Mouse (Mus musculus): ENCODE measurements around the gene Casp8. TPM values are rescaled to one million over a fixed set of nuclear protein-coding genes. Genes with fewer than 3 reads are reported as not detected.
"Not testable (repeated sequence)": the region's sequence is repeated elsewhere in the genome, so short reads cannot be mapped to it uniquely, and the experiment has no call there.

Gene Casp8
- polyA plus RNA-seq, 1 experiment from 2014 or later, result 13.5 TPM

DNA sequence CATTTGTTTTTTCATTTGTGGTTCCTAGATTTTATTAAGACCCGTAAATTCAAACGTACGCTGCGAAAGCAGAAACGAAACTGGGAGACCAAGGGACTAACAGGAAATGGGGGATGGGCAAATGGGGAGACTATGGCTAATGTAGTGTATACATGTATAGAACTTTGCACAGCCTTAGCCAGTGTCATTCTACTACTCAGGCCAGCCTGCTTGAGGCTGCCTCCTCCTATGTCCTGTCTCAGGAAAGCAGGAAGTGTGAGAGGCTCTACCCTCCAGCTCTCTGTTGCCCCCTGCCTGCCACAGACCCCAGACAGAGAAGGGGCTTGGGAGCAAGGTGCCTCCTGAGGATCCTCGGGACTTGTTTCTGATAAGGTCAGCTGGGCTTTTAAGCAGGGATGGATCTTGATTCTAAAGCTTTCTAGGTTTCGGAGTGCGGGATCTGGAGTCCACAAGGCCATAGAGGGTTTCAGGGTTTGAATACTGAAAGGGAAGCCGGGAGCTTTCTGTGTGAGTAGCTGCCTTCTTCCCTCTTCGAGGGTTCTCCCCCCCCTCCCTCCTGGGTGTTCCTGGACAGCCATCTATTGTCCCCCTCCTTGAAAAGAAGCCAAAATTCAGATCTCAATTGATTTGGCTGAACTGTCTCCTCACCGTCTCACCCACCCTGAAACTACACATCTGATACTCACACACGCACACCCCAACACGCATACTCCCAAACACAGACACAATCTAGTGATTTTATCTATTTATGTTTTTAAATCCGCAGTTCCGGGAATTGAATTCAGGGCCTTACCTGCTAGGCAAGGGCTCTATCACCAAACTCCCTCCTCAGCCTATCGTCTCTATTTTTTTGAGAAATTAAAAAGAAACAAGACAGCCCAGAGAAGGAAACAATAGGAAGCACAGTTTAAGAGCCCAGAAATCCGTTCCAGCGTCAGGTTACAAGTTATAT lies 7.4 kb downstream of the Casp8 start:
- H3K27me3 ChIP-seq (replicated peaks), result no peaks in the 10 kb centered on the region
- WGBS, result 70% methylated on average over 18 of the region's 18 CpGs
- no peak overlapping the region for H3K9ac ChIP-seq
- no peaks in the 10 kb centered on the region for H3K36me3 ChIP-seq
- 0 out of 2 replicates have a peak, but pooled peaks cover 3% of the 10 kb centered on the region for H3K9me3 ChIP-seq
- H3K4me2 ChIP-seq (replicated peaks), result no peak overlapping the region
- no peak for ATAC-seq (ENCODE audit: low FRiP score, low read depth)
- no peak overlapping the region for H3K27ac ChIP-seq
- no peak overlapping the region for H3K4me3 ChIP-seq
- no peaks in the 10 kb centered on the region for H3K4me1 ChIP-seq

DNA sequence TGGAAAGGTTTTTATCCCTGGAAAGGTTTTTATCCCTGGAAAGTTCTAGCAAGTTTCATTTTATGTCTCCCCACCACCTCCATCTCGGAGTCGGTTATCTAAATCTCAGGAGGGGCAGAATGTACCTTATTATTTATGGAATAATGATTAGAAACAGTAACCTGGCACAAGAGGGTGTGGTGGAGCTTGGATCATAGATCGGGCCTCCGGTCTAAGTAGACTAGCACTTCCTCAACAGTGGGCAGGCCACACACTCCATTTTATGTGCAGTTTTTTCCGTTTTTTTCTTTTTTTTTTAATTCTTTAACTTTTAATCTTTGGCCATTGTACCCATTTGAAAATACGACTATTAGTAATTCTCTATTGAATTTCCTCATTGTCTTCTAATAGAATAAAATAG lies 8.4 kb downstream of the Casp8 start:
- Histone ChIP-seq H3K36me3 (no peaks in the 10 kb centered on the region), H3K27ac (no peak overlapping the region), H3K9me3 (0 out of 2 replicates have a peak, but pooled peaks cover 3% of the 10 kb centered on the region), H3K27me3 (replicated peaks) (no peaks in the 10 kb centered on the region), H3K4me1 (no peaks in the 10 kb centered on the region), H3K9ac (no peak overlapping the region), H3K4me2 (replicated peaks) (no peak overlapping the region), H3K4me3 (no peak overlapping the region)
- no peak for ATAC-seq (ENCODE audit: low FRiP score, low read depth)
- 88% methylated on average over 6 of the region's 6 CpGs for WGBS

DNA sequence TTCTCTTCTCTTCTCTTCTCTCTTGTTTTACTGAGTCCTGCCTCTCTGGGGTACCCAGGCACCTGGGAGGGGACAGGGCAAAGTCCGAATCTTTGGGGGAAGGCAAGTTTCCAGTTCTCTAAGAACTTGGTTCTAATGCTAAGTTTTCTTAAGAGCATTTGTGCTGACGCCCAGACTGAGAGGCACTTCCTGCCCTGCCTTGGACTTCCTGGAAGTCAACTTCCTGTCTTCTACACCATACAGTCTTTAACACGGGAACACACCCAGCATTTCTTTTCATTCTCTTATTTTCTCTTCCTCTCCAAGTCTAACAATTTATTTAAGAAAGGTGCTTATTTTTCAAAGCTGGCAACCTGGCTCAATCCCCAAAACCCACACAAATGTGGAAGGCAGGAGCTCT lies 11.5 kb downstream of the Casp8 start:
- Histone ChIP-seq H3K27ac (no peak overlapping the region), H3K4me3 (no peak overlapping the region), H3K27me3 (replicated peaks) (no peaks in the 10 kb centered on the region), H3K9ac (no peak overlapping the region), H3K4me2 (replicated peaks) (no peak overlapping the region), H3K36me3 (no peaks in the 10 kb centered on the region), H3K9me3 (0 out of 2 replicates have a peak, but pooled peaks cover 6% of the 10 kb centered on the region), H3K4me1 (no peaks in the 10 kb centered on the region)
- no peak for ATAC-seq (ENCODE audit: low FRiP score, low read depth)
- 77% methylated on average over 2 of the region's 3 CpGs for WGBS

DNA sequence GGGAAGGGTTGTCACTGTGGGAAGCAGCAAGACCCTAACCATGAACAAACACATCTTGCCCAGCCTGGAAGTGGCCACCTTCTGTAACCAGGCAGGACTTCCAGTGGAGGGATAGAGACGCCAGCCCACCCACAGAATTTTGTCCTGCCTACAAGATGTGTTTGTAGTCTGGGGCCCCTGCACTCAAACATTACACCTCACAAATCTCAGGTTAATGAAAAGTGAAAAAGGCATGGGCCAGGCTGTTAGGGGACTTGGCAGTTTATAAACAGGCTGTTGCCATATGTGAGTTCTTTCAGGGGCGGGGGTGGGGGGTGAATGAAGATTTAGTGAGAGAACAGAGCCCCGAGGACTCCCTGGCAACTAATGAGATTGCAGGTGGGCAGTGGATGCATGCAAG lies 31.1 kb downstream of the Casp8 start:
- WGBS, result 73% methylated on average over 3 of the region's 3 CpGs
- Histone ChIP-seq H3K4me3 (no peak overlapping the region), H3K4me1 (no peaks in the 10 kb centered on the region), H3K27me3 (replicated peaks) (no peaks in the 10 kb centered on the region), H3K4me2 (replicated peaks) (no peak overlapping the region), H3K36me3 (0 out of 2 replicates have a peak, but pooled peaks cover 5% of the 10 kb centered on the region), H3K27ac (no peak overlapping the region), H3K9ac (no peak overlapping the region), H3K9me3 (no peaks in the 10 kb centered on the region)
- no peak for ATAC-seq (ENCODE audit: low FRiP score, low read depth)

DNA sequence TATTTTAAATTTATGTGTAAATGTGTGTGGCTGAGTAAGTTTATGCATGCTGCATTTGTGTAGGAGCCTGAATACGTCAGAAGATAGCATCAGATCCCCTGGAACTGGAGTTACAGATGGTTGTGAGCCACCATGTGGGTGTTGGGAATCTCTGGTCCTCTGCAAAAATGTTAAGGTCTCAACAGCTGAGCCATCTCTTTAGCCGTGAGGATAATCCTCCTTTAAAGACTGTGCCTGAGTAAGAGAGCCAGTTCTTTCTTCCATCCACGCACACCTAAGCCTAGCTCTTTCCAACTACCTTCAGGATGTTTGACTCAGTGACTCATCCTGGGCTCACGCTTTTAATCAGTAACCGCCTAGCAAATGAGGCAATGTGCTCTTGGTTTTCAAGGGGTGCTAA lies 35.6 kb downstream of the Casp8 start:
- WGBS, result 94% methylated on average over 5 of the region's 5 CpGs
- Histone ChIP-seq H3K27ac (no peak overlapping the region), H3K9ac (no peak overlapping the region), H3K4me1 (no peaks in the 10 kb centered on the region), H3K4me2 (replicated peaks) (no peak overlapping the region), H3K4me3 (no peak overlapping the region), H3K36me3 (0 out of 2 replicates have a peak, but pooled peaks cover 5% of the 10 kb centered on the region), H3K9me3 (no peaks in the 10 kb centered on the region), H3K27me3 (replicated peaks) (no peaks in the 10 kb centered on the region)
- no peak for ATAC-seq (ENCODE audit: low FRiP score, low read depth)

DNA sequence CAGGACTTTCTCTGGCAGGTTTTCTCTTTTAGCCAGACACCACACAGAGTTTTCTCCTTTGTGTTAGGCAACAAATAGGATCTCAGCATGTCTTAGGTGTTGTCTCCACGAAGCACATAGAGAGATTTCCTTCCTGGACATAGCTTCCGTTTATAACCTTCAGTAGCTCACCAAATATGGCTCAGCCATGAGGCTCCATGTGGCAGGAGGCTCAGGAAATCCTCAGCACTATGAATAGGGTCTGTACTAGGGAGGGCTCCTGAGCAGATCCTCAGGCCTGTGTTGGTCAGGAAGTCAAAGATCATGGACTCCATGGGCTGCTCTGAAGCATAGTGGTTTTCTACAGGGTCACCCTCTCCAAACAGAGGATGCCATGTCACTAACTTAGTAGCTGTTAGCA lies 37.0 kb downstream of the Casp8 start:
- 84% methylated on average over 2 of the region's 2 CpGs for WGBS
- no peaks in the 10 kb centered on the region for H3K9me3 ChIP-seq

DNA sequence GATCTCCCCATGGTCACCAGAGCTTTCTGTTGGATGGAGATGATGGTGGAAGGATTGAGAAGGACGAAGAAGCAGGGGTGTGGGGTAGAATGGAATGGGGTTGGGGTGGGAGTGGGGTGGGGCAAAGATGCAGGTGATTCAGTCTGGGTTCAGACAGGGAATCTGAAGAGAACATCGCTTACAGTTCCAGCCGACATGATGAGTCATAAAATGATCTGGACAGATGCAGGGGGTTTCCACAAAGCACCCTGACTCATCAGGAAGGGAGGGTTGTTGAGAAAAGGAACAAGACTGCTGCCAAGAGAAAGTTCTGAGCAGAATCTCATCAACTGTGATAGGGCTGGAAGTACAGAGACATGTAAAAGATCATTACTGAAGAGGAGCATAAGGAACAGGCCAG lies 61.6 kb downstream of the Casp8 start:
- not testable (repeated sequence) for ATAC-seq (ENCODE audit: low FRiP score, low read depth); H3K4me2 ChIP-seq (replicated peaks); H3K27me3 ChIP-seq (replicated peaks); H3K4me3 ChIP-seq; H3K9me3 ChIP-seq; H3K36me3 ChIP-seq; H3K9ac ChIP-seq; H3K4me1 ChIP-seq; H3K27ac ChIP-seq
- whole genome bisulfite sequencing, result 89% methylated on average over 3 of the region's 3 CpGs

More for the DNA sequence above, 37.0 kb downstream of the Casp8 start:
- H3K4me3 ChIP-seq, result no peak overlapping the region
- 0 out of 2 replicates have a peak, but pooled peaks cover 5% of the 10 kb centered on the region for H3K36me3 ChIP-seq
- H3K4me2 ChIP-seq (replicated peaks), result no peak overlapping the region
- no peaks in the 10 kb centered on the region for H3K27me3 ChIP-seq (replicated peaks)
- H3K27ac ChIP-seq, result no peak overlapping the region
- no peak for ATAC-seq (ENCODE audit: low FRiP score, low read depth)
- H3K9ac ChIP-seq, result no peak overlapping the region
- no peaks in the 10 kb centered on the region for H3K4me1 ChIP-seq

DNA sequence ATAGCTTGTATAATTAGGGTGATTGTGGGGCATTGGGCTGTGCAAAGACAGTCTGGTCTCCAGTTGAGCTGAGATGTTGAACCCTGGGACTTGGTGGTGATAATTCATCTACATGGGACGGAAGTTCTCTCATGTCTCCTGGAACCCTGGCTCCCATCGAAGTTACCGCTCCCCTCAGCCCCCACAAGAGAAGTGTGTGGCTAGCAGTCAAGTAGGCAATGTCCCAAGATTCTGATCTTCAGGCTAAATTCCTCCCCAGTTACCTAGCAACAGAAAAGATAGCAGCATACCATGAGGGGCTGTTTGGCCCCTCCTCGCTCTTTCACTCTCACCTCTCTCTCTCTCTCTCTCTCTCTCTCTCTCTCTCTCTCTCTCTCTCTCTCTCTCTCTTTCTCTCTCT lies 64.0 kb downstream of the Casp8 start:
- not testable (repeated sequence) for H3K9ac ChIP-seq; H3K36me3 ChIP-seq; H3K27me3 ChIP-seq (replicated peaks); H3K9me3 ChIP-seq; H3K4me3 ChIP-seq; H3K4me2 ChIP-seq (replicated peaks); ATAC-seq (ENCODE audit: low FRiP score, low read depth); H3K27ac ChIP-seq; H3K4me1 ChIP-seq
- WGBS, result 84% methylated on average over 4 of the region's 4 CpGs

DNA sequence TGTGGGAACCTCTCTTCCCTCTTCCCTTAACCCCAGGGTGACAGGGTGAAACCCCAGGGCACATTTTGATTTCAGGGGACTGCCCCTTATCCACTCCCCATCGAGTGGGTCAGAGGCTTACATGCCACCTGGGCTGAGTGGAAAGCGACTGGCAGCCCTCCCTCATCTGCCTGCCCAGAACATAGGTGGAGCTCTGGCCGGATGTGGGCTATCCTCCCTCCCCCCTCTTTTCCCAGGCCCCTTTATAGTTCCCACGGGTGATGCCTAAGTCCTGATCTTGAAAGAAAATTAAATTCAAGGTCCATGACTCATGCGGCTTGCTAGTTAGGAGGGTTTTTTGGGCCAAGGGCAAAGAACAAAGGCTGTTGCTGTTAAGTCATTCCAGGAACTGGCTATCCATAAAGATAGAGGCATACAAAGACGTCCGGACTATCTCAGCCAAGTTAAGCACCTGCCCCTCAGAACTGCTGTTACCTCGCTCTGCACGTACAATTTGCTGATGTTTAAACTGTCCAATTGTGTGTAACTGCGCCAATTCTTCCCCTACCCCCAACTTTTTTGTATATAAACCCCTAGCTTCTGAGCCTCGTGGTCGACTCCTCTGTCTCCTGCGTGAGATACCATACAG lies 64.7 kb downstream of the Casp8 start:
- H3K4me2 ChIP-seq (replicated peaks); H3K27ac ChIP-seq; H3K9ac ChIP-seq; H3K4me3 ChIP-seq; H3K27me3 ChIP-seq (replicated peaks); ATAC-seq (ENCODE audit: low FRiP score, low read depth); H3K4me1 ChIP-seq; H3K36me3 ChIP-seq; H3K9me3 ChIP-seq: not testable (repeated sequence)
- 75% methylated on average over 13 of the region's 13 CpGs for WGBS

DNA sequence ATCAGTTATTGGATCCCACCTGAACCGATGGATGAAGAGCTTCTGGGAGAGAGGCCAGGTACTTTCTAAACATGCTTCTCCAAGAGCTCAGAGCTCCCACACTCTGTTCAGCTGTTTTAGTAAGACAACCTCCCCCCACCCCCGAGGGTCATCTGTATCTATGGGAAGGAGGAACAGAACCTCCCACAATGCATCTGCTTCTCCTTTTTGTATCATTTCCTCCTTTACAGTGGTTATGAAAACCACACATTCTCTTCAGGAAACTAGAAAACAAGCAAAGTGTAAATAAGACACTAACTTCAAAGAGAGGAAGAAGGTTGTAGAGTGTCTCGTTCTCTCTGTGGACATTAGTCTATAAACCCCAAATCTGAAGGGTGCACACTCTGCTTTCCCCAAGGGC lies 65.4 kb downstream of the Casp8 start:
- 91% methylated on average over 3 of the region's 3 CpGs for WGBS
- not testable (repeated sequence) for H3K9ac ChIP-seq, H3K9me3 ChIP-seq

DNA sequence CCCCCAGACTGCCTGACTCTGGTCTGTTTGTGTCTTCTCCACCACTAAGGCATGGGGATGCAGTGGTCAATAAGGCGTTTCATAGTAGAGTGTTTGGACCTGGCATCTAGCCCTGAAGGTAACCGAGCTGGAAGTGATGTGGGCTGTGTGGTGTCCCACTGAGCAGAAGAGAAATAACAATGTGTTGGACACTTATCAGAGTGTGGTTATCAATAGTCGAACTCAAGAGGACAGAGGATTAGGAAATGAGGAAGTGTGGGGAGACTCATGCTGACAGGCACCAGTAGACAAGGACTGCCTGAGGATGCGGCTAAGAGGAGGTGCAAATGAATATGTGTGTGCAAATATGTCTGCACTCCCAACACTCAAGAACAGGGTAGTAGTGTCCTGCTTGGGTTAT lies 81.3 kb downstream of the Casp8 start:
- H3K27ac ChIP-seq; ATAC-seq (ENCODE audit: low FRiP score, low read depth); H3K4me1 ChIP-seq; H3K4me3 ChIP-seq; H3K4me2 ChIP-seq (replicated peaks); H3K36me3 ChIP-seq; H3K9me3 ChIP-seq; H3K9ac ChIP-seq; H3K27me3 ChIP-seq (replicated peaks): not testable (repeated sequence)
- WGBS, result 90% methylated on average over 4 of the region's 4 CpGs

More for the DNA sequence above, 65.4 kb downstream of the Casp8 start:
- H3K4me1 ChIP-seq; H3K27me3 ChIP-seq (replicated peaks); H3K4me3 ChIP-seq; H3K27ac ChIP-seq; H3K4me2 ChIP-seq (replicated peaks); H3K36me3 ChIP-seq; ATAC-seq (ENCODE audit: low FRiP score, low read depth): not testable (repeated sequence)

DNA sequence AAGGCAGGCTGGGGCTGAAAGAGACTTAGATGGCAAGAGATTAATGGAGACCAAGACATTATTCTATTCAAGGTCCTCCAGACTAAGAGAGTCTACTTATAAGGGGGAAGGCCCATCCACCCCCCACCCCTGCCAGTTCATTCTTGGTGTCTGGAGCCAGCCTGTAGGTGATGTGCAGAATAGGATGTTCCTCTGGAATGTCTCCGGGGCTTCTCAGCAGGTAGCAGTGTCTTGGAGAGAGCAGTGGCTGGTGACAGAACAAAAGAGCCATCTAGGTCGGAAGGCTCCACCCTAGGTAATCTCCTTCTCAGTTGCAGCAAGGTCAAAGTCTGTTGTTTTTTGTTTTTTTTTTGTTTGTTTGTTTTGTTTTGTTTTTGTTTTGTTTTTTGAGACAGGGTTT lies 84.1 kb downstream of the Casp8 start:
- WGBS, result 91% methylated on average over 2 of the region's 2 CpGs
- H3K27ac ChIP-seq; H3K4me3 ChIP-seq; H3K9ac ChIP-seq; H3K9me3 ChIP-seq; H3K36me3 ChIP-seq; H3K4me2 ChIP-seq (replicated peaks); ATAC-seq (ENCODE audit: low FRiP score, low read depth); H3K4me1 ChIP-seq; H3K27me3 ChIP-seq (replicated peaks): not testable (repeated sequence)
